Mouse (Mus musculus) G1E (cell line): ENCODE measurements around the gene Rsph3b. TPM values are rescaled to one million over a fixed set of nuclear protein-coding genes. Genes with fewer than 3 reads are reported as not detected.

ENCODE experiments used
- ATAC-seq: 2 replicates; pipeline ENCODE4 v1.8.0; 2016; ENCODE audit warnings: mild to moderate bottlenecking; ENCODE audit not compliant: insufficient number of reproducible peaks, poor library complexity, low FRiP score, severe bottlenecking; ENCODE audit errors: extremely low read depth
- DNase-seq: peaks from one replicate; pipeline ENCODE4 v3.0.0; 2012; ENCODE audit warnings: low spot score
- H3K27me3 ChIP-seq: 2 replicates; pipeline ENCODE4 v1.6.1; 2012; ENCODE audit warnings: mild to moderate bottlenecking, low read length, inconsistent platforms; ENCODE audit not compliant: insufficient read depth
- H3K36me3 ChIP-seq: replicated peaks from 2 replicates; pipeline ENCODE3; 2012; ENCODE audit warnings: mild to moderate bottlenecking, inconsistent platforms
- H3K4me1 ChIP-seq: 2 replicates; pipeline ENCODE4 v1.6.1; 2012; ENCODE audit warnings: low read depth, low read length, inconsistent platforms, mixed read lengths; ENCODE audit not compliant: insufficient read depth
- H3K4me3 ChIP-seq: 2 replicates; pipeline ENCODE4 v1.5.1; 2012; ENCODE audit warnings: low read depth, mild to moderate bottlenecking, inconsistent platforms, low read length, moderate library complexity, mixed read lengths
- H3K9me3 ChIP-seq: replicated peaks from 2 replicates; pipeline ENCODE4 v1.6.1; 2012; ENCODE audit warnings: inconsistent platforms
- CTCF ChIP-seq: IDR thresholded peaks from 2 replicates; pipeline ENCODE4 v1.5.1; 2012; ENCODE audit warnings: low read depth, low read length, inconsistent platforms, mixed read lengths
- GATA1 ChIP-seq: IDR thresholded peaks from 2 replicates; pipeline ENCODE4 v1.6.1; 2012; ENCODE audit warnings: borderline replicate concordance, low read length, inconsistent platforms, mixed read lengths
- GATA2 ChIP-seq: IDR thresholded peaks from 2 replicates; pipeline ENCODE4 v1.6.1; 2012; ENCODE audit warnings: low read depth, low read length, inconsistent platforms, borderline replicate concordance
- POLR2AphosphoS5 ChIP-seq: IDR thresholded peaks from 2 replicates; pipeline ENCODE4 v1.6.1; 2012; ENCODE audit warnings: low read depth, low read length, inconsistent platforms; ENCODE audit not compliant: insufficient replicate concordance
- TAL1 ChIP-seq: conservative IDR thresholded peaks from 2 replicates; pipeline ENCODE4 v1.6.1; 2012; ENCODE audit warnings: low read depth, low read length, inconsistent platforms, mixed read lengths
- polyA plus RNA-seq: library from polyadenylated mRNA; stranded (reverse); fragments of >175 nt; gene quantifications from 2 replicates; pipeline ENCODE4 v1.2.3, GENCODE M21; 2012
- total RNA-seq, 2 experiments: library from RNA; stranded (forward) in 1 of 2; stranded (reverse) in 1 of 2; fragments of 200-1000 nt in 1 of 2; fragments of >200 nt in 1 of 2; fragmentation: Nextera tagmentation in 1 of 2; gene quantifications; 2 replicates each; pipeline ENCODE4 v1.2.3; 2014 to 2017

Gene Rsph3b
- total and polyA plus RNA-seq, 3 experiments = 21.7 to 23.3 (median 23.2) TPM

DNA sequence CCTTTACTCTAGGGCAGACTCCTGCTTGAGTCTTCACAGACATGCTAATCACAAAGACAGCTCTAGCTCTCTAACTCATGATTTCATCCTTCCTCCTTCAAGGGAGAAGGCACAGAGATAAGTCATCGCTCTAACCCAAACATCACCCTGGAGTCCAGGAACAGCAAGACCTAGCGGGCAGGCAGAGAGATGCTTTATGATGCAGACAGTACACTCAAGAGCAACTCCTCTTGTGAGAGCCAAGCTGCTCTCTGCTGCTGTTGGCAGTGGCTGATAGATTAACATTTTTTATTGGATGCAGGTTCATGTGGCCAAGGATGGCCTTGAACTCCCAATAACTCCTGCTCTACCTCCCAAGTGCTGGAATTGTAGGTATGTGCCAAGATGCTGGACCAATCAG lies 77.1 kb downstream of the Rsph3b start:
- ATAC-seq (no peak), DNase-seq (no peak)
- Histone ChIP-seq H3K4me1 (no peaks in the 10 kb centered on the region), H3K9me3 (no peaks in the 10 kb centered on the region), H3K27me3 (no peaks in the 10 kb centered on the region), H3K4me3 (no peak overlapping the region), H3K36me3 (no peaks in the 10 kb centered on the region)
- no peak for TF ChIP-seq POLR2AphosphoS5
- no peak for TF ChIP-seq CTCF
- TF ChIP-seq GATA1 = no peak
- TF ChIP-seq GATA2 = no peak
- TF ChIP-seq TAL1 = no peak

GRCm38 (mm10) chr17:6868810-6869209 lies 79.7 kb downstream of the Rsph3b start:
- Histone ChIP-seq H3K4me1 (no peaks in the 10 kb centered on the region), H3K9me3 (no peaks in the 10 kb centered on the region), H3K4me3 (no peak overlapping the region), H3K27me3 (peaks cover 6% of the 10 kb centered on the region), H3K36me3 (no peaks in the 10 kb centered on the region)
- TF ChIP-seq TAL1 (no peak), POLR2AphosphoS5 (no peak), GATA1 (no peak), CTCF (no peak), GATA2 (no peak)
- DNase-seq (no peak), ATAC-seq (no peak)

- ATAC-seq (no peak), DNase-seq (no peak)
Measured at GRCm38 (mm10) chr17:6867740-6868139, 80.7 kb downstream of the Rsph3b start.

GRCm38 (mm10) chr17:6866576-6866975 lies 81.9 kb downstream of the Rsph3b start:
- Histone ChIP-seq H3K4me1 (no peaks in the 10 kb centered on the region), H3K4me3 (no peak overlapping the region), H3K9me3 (no peaks in the 10 kb centered on the region), H3K27me3 (peaks cover 23% of the 10 kb centered on the region), H3K36me3 (no peaks in the 10 kb centered on the region)
- no peak for ATAC-seq
- no peak for TF ChIP-seq GATA2
- TF ChIP-seq POLR2AphosphoS5 = no peak
- no peak for TF ChIP-seq GATA1
- TF ChIP-seq CTCF = no peak
- no peak for TF ChIP-seq TAL1
- DNase-seq = no peak

More at GRCm38 (mm10) chr17:6867740-6868139, 80.7 kb downstream of the Rsph3b start:
- Histone ChIP-seq H3K36me3 (no peaks in the 10 kb centered on the region), H3K27me3 (peaks cover 12% of the 10 kb centered on the region), H3K4me1 (no peaks in the 10 kb centered on the region), H3K4me3 (no peak overlapping the region), H3K9me3 (no peaks in the 10 kb centered on the region)
- TF ChIP-seq GATA2 (no peak), POLR2AphosphoS5 (no peak), TAL1 (no peak), CTCF (no peak), GATA1 (no peak)

DNA sequence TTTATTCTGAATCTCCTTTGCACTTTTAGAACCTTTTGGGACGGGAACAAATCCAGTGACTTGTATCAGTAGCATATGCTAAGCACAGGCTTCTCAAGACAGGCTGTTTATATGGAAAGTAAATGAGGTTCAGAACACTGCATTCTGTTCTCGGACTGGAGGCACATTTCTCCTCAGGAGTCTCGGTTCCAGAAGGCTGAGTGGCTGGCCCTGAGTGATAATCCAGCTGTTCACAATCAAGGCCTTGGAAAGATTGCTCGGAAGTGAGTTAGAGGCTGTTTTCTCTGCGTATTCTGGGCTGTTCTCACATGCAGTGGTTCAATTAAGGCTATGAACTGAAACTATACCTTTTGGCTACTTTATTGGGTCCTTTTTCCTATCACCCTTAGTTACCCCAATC lies 82.9 kb downstream of the Rsph3b start:
- Histone ChIP-seq H3K4me3 (no peak overlapping the region), H3K27me3 (peaks cover 31% of the 10 kb centered on the region), H3K4me1 (no peaks in the 10 kb centered on the region), H3K9me3 (no peaks in the 10 kb centered on the region), H3K36me3 (no peaks in the 10 kb centered on the region)
- TF ChIP-seq GATA2 = no peak
- TF ChIP-seq GATA1 = no peak
- no peak for TF ChIP-seq CTCF
- no peak for TF ChIP-seq TAL1
- no peak for TF ChIP-seq POLR2AphosphoS5
- DNase-seq = no peak
- no peak for ATAC-seq

- no peak for ATAC-seq
- no peak for DNase-seq
- Histone ChIP-seq H3K27me3 (peaks cover 37% of the 10 kb centered on the region), H3K4me1 (no peaks in the 10 kb centered on the region), H3K9me3 (no peaks in the 10 kb centered on the region), H3K36me3 (no peaks in the 10 kb centered on the region), H3K4me3 (no peak overlapping the region)
- TF ChIP-seq POLR2AphosphoS5 (no peak), GATA2 (no peak), TAL1 (no peak), GATA1 (no peak), CTCF (no peak)
Measured at GRCm38 (mm10) chr17:6864869-6865268, 83.6 kb downstream of the Rsph3b start.
